20 mouse cellular contexts compared by ENCODE assay signal in genomic region chr13:93252175-93252574, GRCm38 (mm10).
"Had no signal": no experiment of that assay in that cellular context is flagged by ENCODE, and none has a peak within 500 bp of the region (broad histone marks: within the 10 kb centered on the region; RNA-seq: fewer than 3 reads in every experiment).

No protein-coding gene starts in this region.

- H3K9me3 ChIP-seq: limb, embryonic 12.5 days; limb, embryonic 15.5 days had no signal

- ATAC-seq: intestine, embryonic 16.5 days; lung, postnatal 0 days had no signal

- DNase-seq: kidney, adult 18-20 months; kidney, adult 9 months; kidney, postnatal 14 days; kidney, postnatal 4 days; left cerebral cortex, postnatal 4 days; liver, postnatal 0 days; lung, embryonic 14.5 days; right cerebral cortex, postnatal 4 days; thymus, adult 2 months; thymus, postnatal 14 days; thymus, postnatal 4 days had no signal

- H3K27me3 ChIP-seq: limb, embryonic 12.5 days; limb, embryonic 15.5 days had no signal

- H3K36me3 ChIP-seq: limb, embryonic 12.5 days; limb, embryonic 15.5 days had no signal

- H3K9ac ChIP-seq: limb, embryonic 12.5 days; limb, embryonic 15.5 days; liver, embryonic 14.5 days; liver, postnatal 0 days; lung, embryonic 14.5 days had no signal

- H3K4me2 ChIP-seq: limb, embryonic 12.5 days; limb, embryonic 15.5 days; liver, embryonic 11.5 days; lung, embryonic 14.5 days had no signal

- H3K4me3 ChIP-seq: limb, embryonic 12.5 days; limb, embryonic 15.5 days; myocyte had no signal

- H3K27ac ChIP-seq: limb, embryonic 12.5 days; limb, embryonic 15.5 days; liver, embryonic 14.5 days; macrophage; stomach, postnatal 0 days had no signal

- H3K4me1 ChIP-seq: limb, embryonic 12.5 days; limb, embryonic 15.5 days had no signal
